Mouse (Mus musculus) neural tube, embryonic 12.5 days (tissue): ENCODE measurements around the gene Eml1. TPM values are rescaled to one million over a fixed set of nuclear protein-coding genes. Genes with fewer than 3 reads are reported as not detected.

ENCODE experiments used
- ATAC-seq: fragments of 200-750 bp; cut with Nextera tagmentation; 2 replicates; pipeline ENCODE4 v1.8.0; 2017; ENCODE audit warnings: low read depth, mild to moderate bottlenecking, moderate TSS enrichment, moderate library complexity; ENCODE audit not compliant: low FRiP score
- H3K27ac ChIP-seq: fragments of 300-500 bp; sonication (generic); 2 replicates; pipeline ENCODE4 v1.5.1; 2016
- H3K27me3 ChIP-seq: fragments of 300-500 bp; sonication (generic); replicated peaks from 2 replicates; pipeline ENCODE4 v1.6.1; 2016; ENCODE audit warnings: mild to moderate bottlenecking
- H3K36me3 ChIP-seq: fragments of 300-500 bp; sonication (generic); 2 replicates; pipeline ENCODE4 v1.6.1; 2016; ENCODE audit warnings: mild to moderate bottlenecking
- H3K4me1 ChIP-seq: fragments of 300-500 bp; sonication (generic); 2 replicates; pipeline ENCODE4 v1.6.1; 2016
- H3K4me2 ChIP-seq: fragments of 300-500 bp; sonication (generic); replicated peaks from 2 replicates; pipeline ENCODE4 v1.6.1; 2016; ENCODE audit warnings: mild to moderate bottlenecking
- H3K4me3 ChIP-seq: fragments of 300-500 bp; sonication (generic); 2 replicates; pipeline ENCODE4 v1.5.1; 2016
- H3K9ac ChIP-seq: fragments of 300-500 bp; sonication (generic); 2 replicates; pipeline ENCODE4 v1.6.1; 2016; ENCODE audit warnings: mild to moderate bottlenecking
- H3K9me3 ChIP-seq: fragments of 300-500 bp; sonication (generic); 2 replicates; pipeline ENCODE4 v1.6.1; 2016; ENCODE audit warnings: mild to moderate bottlenecking
- WGBS: fragments of 180-500 bp; shearing (Covaris S2); methylation state at CpG from one replicate; pipeline ENCODE4 v1.1.7; 2016; 5-methylcytosine and 5-hydroxymethylcytosine counted together
- polyA plus RNA-seq: library from polyadenylated mRNA; unstranded; fragments of >200 nt; fragmentation: Nextera tagmentation; extraction: Ambion mirVana; gene quantifications from 2 replicates; pipeline ENCODE4 v1.2.1, GENCODE M21; 2016

Eml1 gene
- polyA plus RNA-seq, 1 experiment from 2014 or later, result 122 TPM

DNA sequence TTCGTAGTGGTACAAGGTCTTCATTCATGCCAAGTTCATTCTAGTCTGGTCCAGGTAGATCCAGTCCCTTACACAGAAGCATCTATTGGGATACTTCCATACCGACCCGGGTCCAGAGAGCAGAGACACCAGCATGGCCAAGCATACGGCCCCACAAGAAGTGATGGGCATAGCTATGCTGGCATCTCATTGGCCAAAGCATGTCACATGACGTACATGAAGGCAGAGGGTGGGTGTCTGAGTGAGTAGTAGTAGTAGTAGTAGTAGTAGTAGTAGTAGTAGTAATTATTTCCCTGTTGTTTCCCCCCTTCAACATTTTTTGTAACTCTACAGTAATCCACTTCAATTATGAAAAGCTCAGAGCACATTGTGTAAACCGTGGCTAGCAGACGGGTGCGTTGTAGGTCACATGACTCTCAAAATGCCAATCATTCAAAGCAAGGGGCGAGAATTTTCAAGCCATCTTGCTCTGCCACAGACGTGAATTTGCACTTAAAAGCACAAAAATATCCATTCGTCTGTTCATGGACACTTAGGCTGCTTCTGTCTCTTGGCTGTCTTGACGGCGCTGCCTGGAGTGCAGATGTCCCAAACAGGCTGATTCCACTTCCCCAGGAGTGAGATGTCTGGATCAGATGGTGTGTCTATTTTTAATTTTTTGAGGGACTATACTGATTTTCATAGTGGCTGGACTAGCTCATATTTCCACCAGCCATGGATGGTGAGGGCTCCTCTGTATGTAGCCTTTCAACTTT lies 7.8 kb downstream of the Eml1 start:
- no peak for ATAC-seq
- WGBS, result 89% methylated on average over 13 of the region's 13 CpGs

DNA sequence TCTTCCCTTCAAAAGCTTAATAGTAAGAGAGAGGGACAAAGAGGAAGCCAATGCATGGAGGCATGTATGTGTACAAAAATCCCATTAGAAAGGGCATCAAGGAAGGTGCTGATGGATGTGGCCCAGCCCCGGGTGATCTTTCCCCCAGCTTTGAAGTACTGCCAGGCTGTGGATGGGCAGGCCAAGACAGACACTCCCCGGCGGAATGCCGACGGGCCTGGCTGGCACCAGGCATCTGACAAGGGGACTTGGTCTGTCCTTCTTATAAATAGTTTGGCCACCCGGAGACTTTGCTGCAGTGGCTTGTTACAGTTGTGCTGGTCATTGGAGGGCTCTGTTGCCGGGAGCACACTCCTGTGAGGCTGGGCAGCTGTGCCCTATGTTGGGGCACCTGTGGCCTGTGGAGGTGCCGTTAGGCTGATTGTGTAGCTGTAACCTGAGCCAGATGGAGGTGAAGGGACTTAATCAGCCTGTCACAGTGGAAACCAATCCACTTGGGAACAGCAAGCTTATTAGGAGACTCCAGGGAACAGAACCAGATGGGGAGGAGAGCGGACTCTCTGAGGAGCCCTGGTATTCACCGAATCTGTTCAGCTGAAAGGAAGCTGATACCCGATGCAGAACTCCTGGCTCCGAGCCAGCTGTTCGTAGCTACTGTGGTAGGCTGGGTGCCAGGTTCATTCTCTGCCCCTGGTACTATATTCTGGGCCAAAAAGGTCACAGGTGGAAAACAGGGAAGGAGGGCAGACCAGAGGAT lies 15.9 kb downstream of the Eml1 start:
- Histone ChIP-seq H3K36me3 (no peaks in the 10 kb centered on the region), H3K9me3 (no peaks in the 10 kb centered on the region), H3K4me3 (no peak overlapping the region), H3K27ac (no peak overlapping the region), H3K27me3 (no peaks in the 10 kb centered on the region), H3K4me1 (peaks cover 17% of the 10 kb centered on the region), H3K4me2 (no peak overlapping the region), H3K9ac (no peak overlapping the region)
- 63% methylated on average over 13 of the region's 13 CpGs for WGBS
- peak; percentile 63 for ATAC-seq

More for the DNA sequence above, 7.8 kb downstream of the Eml1 start:
- Histone ChIP-seq H3K36me3 (no peaks in the 10 kb centered on the region), H3K4me3 (no peak overlapping the region), H3K4me1 (peaks cover 6% of the 10 kb centered on the region; the same call in 1 of the 2 replicates), H3K4me2 (no peak overlapping the region), H3K9ac (no peak overlapping the region), H3K9me3 (no peaks in the 10 kb centered on the region), H3K27me3 (no peaks in the 10 kb centered on the region), H3K27ac (no peak overlapping the region)

DNA sequence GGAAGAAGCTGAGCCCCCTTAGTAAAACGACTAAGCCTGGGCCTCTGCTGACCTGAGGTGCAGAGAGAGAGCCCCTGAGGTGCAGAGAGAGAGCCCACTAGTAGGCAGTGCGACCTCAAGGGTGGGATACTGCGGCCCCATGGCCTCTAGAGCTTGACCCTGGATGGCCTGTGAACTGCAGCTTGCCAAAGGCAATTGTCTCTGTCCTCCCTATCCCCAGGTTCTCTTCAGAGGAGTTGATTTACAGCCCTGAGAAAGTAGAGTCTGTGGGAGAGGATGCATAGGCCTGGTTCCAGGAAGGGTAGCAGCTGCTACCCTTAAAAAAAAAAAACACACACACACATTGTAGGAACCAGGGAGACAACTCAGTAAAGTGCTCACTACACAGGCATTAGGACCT lies 19.0 kb downstream of the Eml1 start:
- no peak overlapping the region for H3K4me3 ChIP-seq
- H3K9ac ChIP-seq, result no peak overlapping the region
- H3K4me2 ChIP-seq, result no peak overlapping the region
- no peaks in the 10 kb centered on the region for H3K9me3 ChIP-seq
- no peak overlapping the region for H3K27ac ChIP-seq
- H3K27me3 ChIP-seq, result no peaks in the 10 kb centered on the region
- no peaks in the 10 kb centered on the region for H3K36me3 ChIP-seq
- ATAC-seq, result no peak
- peaks cover 24% of the 10 kb centered on the region for H3K4me1 ChIP-seq
- 11% methylated on average over 3 of the region's 3 CpGs for WGBS

DNA sequence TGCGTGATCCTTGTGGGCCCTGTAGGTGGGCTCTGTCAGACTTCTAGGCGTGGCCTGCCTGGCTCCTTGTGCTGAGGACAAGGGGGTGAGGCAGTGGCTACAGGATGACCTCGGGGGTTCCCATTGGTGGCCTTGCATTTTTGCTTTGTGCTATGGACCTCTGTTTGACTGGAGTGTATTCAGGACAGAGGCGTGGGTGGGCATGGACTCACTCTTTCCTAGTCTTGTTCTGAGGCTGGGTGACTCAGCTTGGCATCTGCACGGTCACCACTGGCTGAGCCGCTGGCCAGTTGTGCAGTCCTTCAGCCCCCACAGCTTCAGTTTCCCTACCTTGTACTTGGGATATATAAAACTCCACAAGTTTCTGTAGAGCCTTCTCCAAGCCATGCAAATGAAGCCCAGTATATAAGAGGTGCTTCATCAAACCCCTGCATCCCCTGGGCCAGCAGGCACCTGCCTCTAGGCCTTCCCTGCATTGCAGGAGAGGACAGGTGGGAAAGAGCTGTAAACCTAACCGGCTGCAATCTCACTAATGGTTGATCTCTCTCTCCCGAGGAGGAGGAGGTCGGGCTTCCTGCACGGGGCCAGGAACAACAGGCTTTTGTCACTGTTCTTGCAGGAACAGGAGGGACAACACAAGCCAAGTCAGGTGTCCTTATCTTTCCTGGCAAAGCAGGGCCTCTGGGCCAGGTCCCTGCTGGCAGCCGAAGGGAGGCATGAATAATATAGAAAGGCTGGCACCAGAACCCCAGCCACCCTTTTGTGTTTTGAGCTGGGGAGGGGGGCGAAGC lies 21.7 kb downstream of the Eml1 start:
- 74% methylated on average over 12 of the region's 12 CpGs for WGBS
- no peak overlapping the region for H3K27ac ChIP-seq
- H3K4me1 ChIP-seq, result peaks cover 42% of the 10 kb centered on the region

DNA sequence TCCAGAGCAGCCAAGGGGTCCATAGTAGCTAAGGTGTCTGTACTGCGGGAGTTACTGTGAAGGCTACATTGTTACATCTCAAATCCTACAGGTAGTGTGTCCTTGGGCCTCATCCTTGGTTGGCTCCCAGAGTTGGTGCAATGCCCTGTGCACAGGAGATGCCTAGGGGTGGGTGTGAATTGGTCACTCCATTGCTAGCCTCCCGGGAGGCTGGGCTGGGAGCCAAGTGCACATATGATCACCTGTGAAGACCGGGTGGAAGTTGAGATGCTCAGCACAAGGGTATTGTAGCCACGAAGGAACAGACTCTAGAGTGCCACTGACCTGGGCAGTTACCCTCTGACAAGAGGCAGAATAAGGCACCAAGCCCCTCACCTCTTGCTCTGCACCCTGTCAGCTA lies 22.3 kb downstream of the Eml1 start:
- H3K4me3 ChIP-seq, result no peak overlapping the region
- H3K9me3 ChIP-seq, result no peaks in the 10 kb centered on the region
- no peak overlapping the region for H3K4me2 ChIP-seq
- H3K27ac ChIP-seq, result no peak overlapping the region
- H3K4me1 ChIP-seq, result peaks cover 43% of the 10 kb centered on the region
- ATAC-seq, result no peak
- WGBS, result 87% methylated on average over 4 of the region's 4 CpGs
- H3K36me3 ChIP-seq, result no peaks in the 10 kb centered on the region
- H3K27me3 ChIP-seq, result no peaks in the 10 kb centered on the region
- no peak overlapping the region for H3K9ac ChIP-seq

More for the DNA sequence above, 21.7 kb downstream of the Eml1 start:
- Histone ChIP-seq H3K27me3 (no peaks in the 10 kb centered on the region), H3K4me2 (no peak overlapping the region), H3K36me3 (no peaks in the 10 kb centered on the region), H3K4me3 (no peak overlapping the region), H3K9ac (no peak overlapping the region), H3K9me3 (no peaks in the 10 kb centered on the region)
- no peak for ATAC-seq

DNA sequence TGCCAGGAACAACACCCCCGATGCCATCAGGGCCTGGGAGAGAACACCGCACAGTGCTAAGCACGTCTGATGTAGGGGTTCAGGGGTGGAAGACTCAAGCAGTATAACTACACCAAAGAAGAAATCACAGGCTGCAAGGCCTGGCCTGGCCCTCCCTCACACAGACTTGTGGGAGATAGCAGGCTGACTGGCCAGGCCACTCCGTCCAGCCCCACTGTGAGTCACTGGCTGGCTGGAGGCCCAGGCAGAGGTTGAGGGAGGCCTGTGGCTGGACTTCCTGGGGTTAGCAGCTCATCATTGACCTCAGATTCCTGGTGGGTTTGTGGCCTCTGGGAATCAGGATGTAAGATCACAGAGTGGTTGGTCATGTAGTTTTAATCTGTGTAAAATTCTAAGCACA lies 22.9 kb downstream of the Eml1 start:
- H3K4me3 ChIP-seq, result no peak overlapping the region
- H3K4me1 ChIP-seq, result peaks cover 43% of the 10 kb centered on the region
- no peak overlapping the region for H3K9ac ChIP-seq
- WGBS, result 76% methylated on average over 4 of the region's 4 CpGs
- H3K27me3 ChIP-seq, result no peaks in the 10 kb centered on the region
- no peak for ATAC-seq
- no peak overlapping the region for H3K27ac ChIP-seq
- H3K4me2 ChIP-seq, result no peak overlapping the region
- H3K36me3 ChIP-seq, result no peaks in the 10 kb centered on the region
- no peaks in the 10 kb centered on the region for H3K9me3 ChIP-seq

DNA sequence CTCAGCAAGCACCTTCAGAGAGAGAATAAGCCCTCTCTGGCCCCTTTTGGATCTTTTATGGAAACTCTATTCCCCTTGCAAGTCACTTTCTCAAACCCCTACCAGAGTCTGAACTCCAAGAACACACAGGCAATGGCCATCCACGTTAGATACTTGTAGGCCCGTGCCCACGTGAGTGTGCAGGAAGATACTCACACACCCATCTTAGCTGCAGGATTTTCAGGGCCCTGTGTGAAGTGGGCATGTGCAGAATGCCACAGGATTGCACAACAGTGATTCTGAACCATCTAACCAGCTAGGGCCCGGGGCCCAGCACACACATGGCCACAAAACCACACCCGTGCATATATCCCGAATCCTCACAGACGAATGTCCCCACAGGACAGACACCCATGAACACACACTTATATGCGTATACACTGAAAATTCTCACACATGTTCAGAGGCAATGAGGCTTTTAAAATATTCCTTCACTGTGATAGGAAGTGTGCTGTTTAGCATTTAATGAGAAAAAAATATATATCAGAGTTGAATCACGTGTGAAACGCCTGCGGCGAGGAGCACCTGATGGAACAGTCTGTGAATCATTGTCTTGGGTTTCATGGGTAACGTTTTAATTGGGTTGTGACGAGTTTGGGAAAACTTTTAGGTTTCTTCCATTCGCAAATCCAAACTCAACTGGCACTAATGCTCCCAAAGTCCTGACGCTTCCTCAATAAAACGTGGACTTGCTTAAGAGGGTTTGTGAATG lies 24.0 kb downstream of the Eml1 start:
- no peak for ATAC-seq
- Histone ChIP-seq H3K27ac (no peak overlapping the region), H3K4me2 (no peak overlapping the region), H3K27me3 (no peaks in the 10 kb centered on the region), H3K4me1 (peaks cover 39% of the 10 kb centered on the region), H3K9ac (no peak overlapping the region), H3K9me3 (no peaks in the 10 kb centered on the region), H3K36me3 (no peaks in the 10 kb centered on the region), H3K4me3 (no peak overlapping the region)
- 90% methylated on average over 17 of the region's 17 CpGs for WGBS

DNA sequence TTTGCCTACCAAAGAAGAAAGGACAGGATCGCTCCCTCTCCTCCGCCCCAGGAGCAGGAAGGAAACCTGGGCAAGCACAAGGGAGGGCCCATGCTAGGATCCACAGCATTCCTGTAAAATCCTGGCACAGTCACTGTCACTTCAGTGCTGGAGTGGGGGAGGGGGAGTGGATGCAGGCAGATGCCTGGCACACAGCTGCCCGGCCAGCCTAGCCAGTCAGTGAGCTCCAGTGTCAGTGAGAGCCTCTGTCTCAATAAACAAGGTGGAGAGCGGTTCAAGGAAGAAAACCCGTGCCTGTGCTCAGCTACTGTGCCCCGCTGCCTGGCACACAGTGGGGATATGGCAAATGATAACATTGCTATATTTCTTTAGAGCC lies 24.5 kb downstream of the Eml1 start:
- Histone ChIP-seq H3K27ac (no peak overlapping the region; the same call in 1 of the 2 replicates), H3K9me3 (no peaks in the 10 kb centered on the region), H3K4me3 (no peak overlapping the region), H3K9ac (no peak overlapping the region), H3K27me3 (no peaks in the 10 kb centered on the region), H3K4me1 (peaks cover 35% of the 10 kb centered on the region), H3K36me3 (no peaks in the 10 kb centered on the region), H3K4me2 (no peak overlapping the region)
- WGBS, result 76% methylated on average over 6 of the region's 6 CpGs
- peak; percentile 13; the same call in 1 of the 2 replicates for ATAC-seq

DNA sequence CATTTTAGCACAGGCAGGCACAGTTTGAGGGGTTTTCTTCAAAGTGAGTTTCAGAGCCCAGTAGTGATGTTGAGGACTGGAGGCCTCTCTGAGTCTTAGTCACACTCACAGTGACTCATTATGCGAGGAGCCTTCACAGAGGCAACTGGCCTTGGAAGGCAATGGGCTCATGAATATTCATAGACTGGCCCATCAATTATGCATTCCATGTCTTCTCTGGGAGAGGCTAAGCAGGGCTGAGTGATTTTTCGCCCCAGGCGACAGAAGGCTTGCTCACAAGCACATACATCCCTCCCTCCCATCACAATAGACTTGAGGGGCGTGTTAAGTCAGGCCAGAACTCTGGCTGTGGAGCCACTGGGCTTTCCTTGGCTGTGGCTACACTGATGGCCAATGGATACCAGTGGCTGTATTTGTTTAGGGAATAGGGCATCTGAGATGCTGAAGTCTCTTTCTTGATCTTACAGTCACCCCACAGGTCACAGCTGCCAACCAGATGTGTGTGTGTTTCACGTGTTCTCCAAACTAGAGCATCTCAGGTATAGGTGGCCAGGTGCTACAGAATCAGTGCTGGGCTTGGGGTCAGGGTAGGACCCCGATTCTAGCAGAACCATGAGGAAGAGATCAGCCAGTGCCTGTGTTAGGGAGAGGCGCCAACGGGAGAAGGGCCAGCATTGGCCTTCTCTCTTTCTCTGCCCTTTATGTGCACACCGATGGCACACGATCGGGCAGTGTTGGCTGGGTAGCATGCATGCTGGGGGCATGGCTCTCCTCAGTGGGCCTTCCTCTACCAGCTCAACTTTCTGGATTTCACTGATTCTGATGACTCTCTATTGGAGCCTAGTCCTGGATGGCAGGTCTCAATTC lies 25.6 kb downstream of the Eml1 start:
- Histone ChIP-seq H3K9me3 (no peaks in the 10 kb centered on the region), H3K36me3 (no peaks in the 10 kb centered on the region), H3K27me3 (no peaks in the 10 kb centered on the region), H3K4me3 (no peak overlapping the region), H3K4me1 (peaks cover 35% of the 10 kb centered on the region), H3K27ac (peak overlapping the region; percentile 46; the same call in 1 of the 2 replicates), H3K9ac (no peak overlapping the region), H3K4me2 (no peak overlapping the region)
- ATAC-seq, result peak; percentile 95
- 57% methylated on average over 11 of the region's 11 CpGs for WGBS

DNA sequence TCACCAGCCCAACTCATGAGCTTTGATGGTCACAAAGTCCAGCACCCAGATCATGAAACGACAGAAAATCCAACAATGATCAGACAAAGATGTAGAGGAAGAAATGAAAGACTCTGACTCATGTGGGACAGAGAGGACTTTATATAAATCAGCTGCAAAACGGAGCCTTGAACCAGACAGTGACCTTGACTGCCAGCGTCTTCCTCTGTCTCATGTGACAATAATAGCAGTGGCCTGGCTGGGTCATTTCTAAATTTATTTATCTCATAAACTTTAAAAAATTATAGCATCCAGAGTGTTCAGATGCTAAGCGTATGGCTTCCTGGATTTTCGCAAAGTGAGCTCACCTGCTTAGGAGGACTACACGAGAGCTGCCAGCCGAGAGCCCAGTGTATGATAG lies 27.9 kb downstream of the Eml1 start:
- Histone ChIP-seq H3K9me3 (no peaks in the 10 kb centered on the region), H3K9ac (no peak overlapping the region), H3K36me3 (no peaks in the 10 kb centered on the region), H3K4me1 (peaks cover 31% of the 10 kb centered on the region), H3K27me3 (no peaks in the 10 kb centered on the region), H3K4me2 (no peak overlapping the region), H3K27ac (no peak overlapping the region), H3K4me3 (no peak overlapping the region)
- no peak for ATAC-seq
- WGBS, result 82% methylated on average over 7 of the region's 7 CpGs

DNA sequence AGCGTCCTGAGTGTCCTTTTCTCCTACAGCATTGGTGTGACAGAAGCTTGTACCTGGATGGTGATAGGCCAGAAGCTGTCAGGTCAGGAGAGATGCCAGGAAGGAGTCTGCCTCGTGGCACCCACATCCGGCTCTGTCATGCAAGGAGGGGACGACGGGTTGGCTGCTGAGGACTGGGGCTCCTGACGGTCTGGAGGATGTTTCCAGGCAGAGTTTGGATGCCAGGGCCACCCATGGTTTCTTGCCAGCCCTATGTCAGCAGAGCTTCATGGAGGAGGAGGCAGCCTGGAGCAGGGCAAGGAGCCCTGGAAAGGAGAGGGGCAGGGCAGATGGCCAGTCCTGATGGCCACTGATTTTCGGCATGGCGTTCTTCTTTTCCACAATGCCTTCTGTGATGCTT lies 28.4 kb downstream of the Eml1 start:
- no peak overlapping the region for H3K27ac ChIP-seq
- peaks cover 34% of the 10 kb centered on the region for H3K4me1 ChIP-seq
- H3K9ac ChIP-seq, result no peak overlapping the region
- 93% methylated on average over 8 of the region's 8 CpGs for WGBS
- no peaks in the 10 kb centered on the region for H3K27me3 ChIP-seq
- no peaks in the 10 kb centered on the region for H3K36me3 ChIP-seq
- no peak overlapping the region for H3K4me2 ChIP-seq
- no peak overlapping the region for H3K4me3 ChIP-seq
- no peaks in the 10 kb centered on the region for H3K9me3 ChIP-seq
- no peak for ATAC-seq
